Mouse (Mus musculus) intestine, postnatal 0 days (tissue): ENCODE data around the gene Exosc5. TPM values are rescaled to one million over a fixed set of nuclear protein-coding genes. Genes with fewer than 3 reads are reported as not detected.

ENCODE experiments used
- ATAC-seq: fragments of 200-750 bp; cut with Nextera tagmentation; 2 replicates; pipeline ENCODE4 v1.8.0; 2017; ENCODE audit warnings: mild to moderate bottlenecking, moderate TSS enrichment, moderate library complexity
- H3K27ac ChIP-seq: fragments of 300-500 bp; sonication (generic); 2 replicates; pipeline ENCODE4 v1.5.1; 2014; ENCODE audit warnings: mild to moderate bottlenecking, low read depth, low read length, moderate library complexity
- H3K27me3 ChIP-seq: fragments of 300-500 bp; sonication (generic); replicated peaks from 2 replicates; pipeline ENCODE4 v1.6.1; 2014; ENCODE audit warnings: low read length, mixed read lengths; ENCODE audit not compliant: control insufficient read depth, insufficient read depth
- H3K36me3 ChIP-seq: fragments of 300-500 bp; sonication (generic); 2 replicates; pipeline ENCODE4 v1.6.1; 2014; ENCODE audit warnings: mild to moderate bottlenecking, moderate library complexity; ENCODE audit not compliant: control insufficient read depth, insufficient read depth
- H3K4me1 ChIP-seq: fragments of 300-500 bp; sonication (generic); replicated peaks from 2 replicates; pipeline ENCODE4 v1.6.1; 2014; ENCODE audit warnings: antibody characterized with exemption, low read length, mixed read lengths; ENCODE audit not compliant: control insufficient read depth, insufficient read depth
- H3K4me2 ChIP-seq: fragments of 300-500 bp; sonication (generic); replicated peaks from 2 replicates; pipeline ENCODE4 v1.6.1; 2014; ENCODE audit warnings: low read depth, mild to moderate bottlenecking, moderate library complexity
- H3K4me3 ChIP-seq: fragments of 300-500 bp; sonication (generic); 2 replicates; pipeline ENCODE4 v1.5.1; 2014; ENCODE audit warnings: low read depth, low read length
- H3K9ac ChIP-seq: fragments of 300-500 bp; sonication (generic); 2 replicates; pipeline ENCODE4 v1.6.1; 2014; ENCODE audit warnings: mild to moderate bottlenecking, low read depth, low read length
- H3K9me3 ChIP-seq: fragments of 300-500 bp; sonication (generic); 2 replicates; pipeline ENCODE4 v1.6.1; 2016; ENCODE audit warnings: mixed run types; ENCODE audit not compliant: control insufficient read depth
- CTCF ChIP-seq: sonication (generic); IDR thresholded peaks from 2 replicates; pipeline ENCODE4 v1.5.1; 2016; ENCODE audit warnings: low read depth, mild to moderate bottlenecking, control low read depth, antibody characterized with exemption, moderate library complexity
- WGBS: fragments of 180-500 bp; shearing (Covaris S2); extraction: QIAGEN DNeasy Blood & Tissue Kit; methylation state at CpG from one replicate; pipeline ENCODE4 v1.1.7; 2014; 5-methylcytosine and 5-hydroxymethylcytosine counted together
- polyA plus RNA-seq: library from polyadenylated mRNA; unstranded; fragments of >200 nt; fragmentation: Nextera tagmentation; extraction: Ambion mirVana; gene quantifications from 2 replicates; pipeline ENCODE4 v1.2.1, GENCODE M21; 2015

The Exosc5 gene
- polyA plus RNA-seq, 1 experiment from 2014 or later = 50.4 TPM

DNA sequence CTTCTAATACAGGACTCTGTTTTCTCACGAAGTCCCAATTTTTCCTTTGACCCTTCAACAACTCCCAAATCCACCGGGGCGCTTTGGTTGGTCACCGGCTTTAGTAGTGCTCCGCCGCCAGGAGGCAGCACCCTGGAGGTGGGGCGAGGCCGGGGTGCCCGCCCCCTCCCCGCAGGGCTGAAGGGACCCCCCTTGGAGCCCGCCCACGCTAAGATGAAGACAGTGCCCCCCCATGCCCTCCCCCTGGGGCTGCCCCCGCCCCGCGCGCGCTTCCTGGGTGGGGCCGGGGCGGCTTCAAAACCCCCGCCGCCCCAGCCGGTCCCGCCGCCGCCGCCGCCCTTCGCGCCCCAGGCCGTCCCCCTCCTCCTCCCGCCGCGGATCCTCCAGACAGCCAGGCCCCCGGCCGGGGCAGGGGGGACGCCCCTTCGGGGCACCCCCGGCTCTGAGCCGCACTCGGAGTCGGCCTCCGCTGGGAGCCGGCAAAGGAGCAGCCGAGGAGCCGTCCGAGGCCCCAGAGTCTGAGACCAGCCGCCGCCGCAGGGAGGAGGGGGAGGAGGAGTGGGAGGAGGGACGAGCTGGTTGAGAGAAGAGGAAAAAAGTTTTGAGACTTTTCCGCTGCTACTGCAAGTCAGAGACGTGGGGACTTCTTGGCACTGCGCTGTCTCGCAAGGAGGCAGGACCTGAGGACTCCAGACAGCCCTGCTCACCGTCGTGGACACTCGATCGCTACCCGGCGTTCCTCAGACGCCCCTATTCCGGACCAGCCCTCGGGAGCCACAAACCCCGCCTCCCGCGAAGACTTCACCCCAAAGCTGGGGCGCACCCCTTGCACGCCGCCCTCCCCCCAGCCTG, 27.9 kb downstream of the Exosc5 start, which contains the start of gene Tgfb1:
Gene Tgfb1, plus strand, starts transcription at position 323 of the 852 bp plus-strand sequence.
- H3K36me3 ChIP-seq = 0 out of 2 replicates have a peak, but pooled peaks cover under 1% of the 10 kb centered on the region
- H3K4me3 ChIP-seq = peak within 1 kb of the TSS; percentile 63
- 1% methylated on average over 52 of the region's 69 CpGs for WGBS
- peak within 1 kb of the TSS; percentile 55; the same call in 1 of the 2 replicates for H3K27ac ChIP-seq
- no peaks in the 10 kb centered on the region; the same call in 1 of the 2 replicates for H3K4me1 ChIP-seq
- no peaks in the 10 kb centered on the region for H3K9me3 ChIP-seq
- H3K9ac ChIP-seq = peak within 1 kb of the TSS; percentile 50
- peak; percentile 45; the same call in 1 of the 2 replicates for ATAC-seq
- H3K27me3 ChIP-seq = no peaks in the 10 kb centered on the region
- peak within 1 kb of the TSS; percentile 94 for H3K4me2 ChIP-seq
- peak; percentile 79 for TF ChIP-seq CTCF

DNA sequence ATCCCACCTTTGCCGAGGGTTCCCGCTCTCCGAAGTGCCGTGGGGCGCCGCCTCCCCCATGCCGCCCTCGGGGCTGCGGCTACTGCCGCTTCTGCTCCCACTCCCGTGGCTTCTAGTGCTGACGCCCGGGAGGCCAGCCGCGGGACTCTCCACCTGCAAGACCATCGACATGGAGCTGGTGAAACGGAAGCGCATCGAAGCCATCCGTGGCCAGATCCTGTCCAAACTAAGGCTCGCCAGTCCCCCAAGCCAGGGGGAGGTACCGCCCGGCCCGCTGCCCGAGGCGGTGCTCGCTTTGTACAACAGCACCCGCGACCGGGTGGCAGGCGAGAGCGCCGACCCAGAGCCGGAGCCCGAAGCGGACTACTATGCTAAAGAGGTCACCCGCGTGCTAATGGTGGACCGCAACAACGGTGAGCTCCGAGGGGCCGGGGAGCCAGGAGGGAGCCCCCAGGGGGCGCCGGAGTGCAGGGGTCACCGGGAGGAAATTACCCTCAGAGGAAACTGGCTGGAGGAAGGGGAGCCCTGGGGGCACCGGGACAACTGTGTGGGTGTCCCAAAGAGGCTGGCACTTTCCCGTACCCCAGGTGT, 28.9 kb downstream of the Exosc5 start:
- H3K27me3 ChIP-seq = no peaks in the 10 kb centered on the region
- no peaks in the 10 kb centered on the region for H3K9me3 ChIP-seq
- peak overlapping the region; percentile 94 for H3K4me2 ChIP-seq
- H3K27ac ChIP-seq = no peak overlapping the region
- ATAC-seq = no peak
- H3K4me1 ChIP-seq = no peaks in the 10 kb centered on the region; the same call in 1 of the 2 replicates
- peak overlapping the region; percentile 50; the same call in 1 of the 2 replicates for H3K9ac ChIP-seq
- peak; percentile 54 for TF ChIP-seq CTCF
- H3K4me3 ChIP-seq = peak overlapping the region; percentile 63
- WGBS = under 1% methylated on average over 47 of the region's 47 CpGs
- peaks cover 6% of the 10 kb centered on the region; the same call in 1 of the 2 replicates for H3K36me3 ChIP-seq

DNA sequence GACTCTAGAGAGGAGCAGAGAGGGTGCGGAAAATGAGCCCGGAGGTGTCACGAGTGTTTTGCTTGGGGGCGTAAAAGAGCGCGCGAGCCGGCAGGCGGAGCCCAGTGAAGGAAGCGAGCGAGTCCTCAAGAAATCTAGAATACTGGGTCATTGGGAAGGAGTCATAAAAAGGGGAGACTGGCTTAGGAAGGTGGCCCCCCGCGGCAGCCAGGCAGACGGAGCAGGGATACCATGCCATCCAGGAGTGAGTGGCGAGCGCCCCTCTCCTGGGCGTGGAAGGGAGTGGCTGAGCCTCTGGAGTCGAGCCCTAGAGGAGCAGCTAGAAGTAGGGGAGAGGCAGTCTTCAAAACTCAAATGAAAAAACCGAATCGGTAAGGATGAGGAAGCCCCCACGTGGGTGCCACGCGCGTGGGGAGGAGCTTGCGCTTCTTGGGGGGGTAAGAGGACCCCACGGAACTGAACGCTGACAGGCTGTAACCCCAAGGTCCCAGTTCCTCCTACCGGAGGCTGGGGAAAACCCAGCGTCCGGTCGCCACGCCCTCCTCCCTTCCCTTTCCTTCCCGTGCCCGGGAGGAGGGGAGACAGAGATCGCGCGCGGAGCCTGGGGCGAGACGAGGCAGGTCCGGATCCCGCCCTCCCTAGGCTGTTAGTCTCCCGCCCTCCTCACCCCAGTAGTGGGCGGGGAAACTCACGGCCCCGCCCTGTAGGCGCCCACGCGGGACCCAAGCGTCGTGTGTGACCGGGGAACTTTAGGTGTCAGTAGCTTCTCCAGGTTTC, 30.0 kb downstream of the Exosc5 start:
- H3K27ac ChIP-seq = no peak overlapping the region
- H3K36me3 ChIP-seq = peaks cover 10% of the 10 kb centered on the region; the same call in 1 of the 2 replicates
- H3K27me3 ChIP-seq = no peaks in the 10 kb centered on the region
- ATAC-seq = peak; percentile 73
- peak overlapping the region; percentile 28; the same call in 1 of the 2 replicates for H3K9ac ChIP-seq
- H3K4me2 ChIP-seq = peak overlapping the region; percentile 94
- H3K4me3 ChIP-seq = peak overlapping the region; percentile 63
- H3K9me3 ChIP-seq = no peaks in the 10 kb centered on the region
- under 1% methylated on average over 45 of the region's 52 CpGs for WGBS
- TF ChIP-seq CTCF = peak; percentile 26
- no peaks in the 10 kb centered on the region; the same call in 1 of the 2 replicates for H3K4me1 ChIP-seq

DNA sequence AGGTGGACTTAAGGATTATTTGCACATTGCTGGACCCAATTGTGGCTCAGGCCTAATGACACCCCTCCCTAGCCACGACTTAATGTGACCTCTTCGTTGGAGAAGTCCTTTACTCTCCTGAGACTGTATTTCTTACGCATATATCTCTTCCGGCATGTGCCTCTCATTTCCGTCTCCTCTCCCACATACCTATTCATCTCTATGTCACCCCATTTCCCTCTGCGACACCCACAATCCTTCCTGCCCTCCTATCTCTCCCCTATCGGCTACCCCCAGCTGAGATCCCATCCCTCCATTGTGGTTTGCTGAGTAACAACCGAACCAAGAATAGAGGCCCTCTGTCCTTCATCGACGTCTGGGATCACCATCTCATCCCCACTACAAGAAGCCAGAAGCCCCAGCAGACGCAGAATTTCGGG, 30.6 kb downstream of the Exosc5 start:
- Histone ChIP-seq H3K36me3 (peaks cover 13% of the 10 kb centered on the region; the same call in 1 of the 2 replicates), H3K4me3 (peak overlapping the region; percentile 63), H3K9me3 (no peaks in the 10 kb centered on the region), H3K27ac (no peak overlapping the region), H3K4me2 (peak overlapping the region; percentile 94), H3K4me1 (no peaks in the 10 kb centered on the region; the same call in 1 of the 2 replicates), H3K9ac (no peak overlapping the region), H3K27me3 (no peaks in the 10 kb centered on the region)
- TF ChIP-seq CTCF = no peak
- ATAC-seq = 0 out of 2 replicates have a peak, but pooled peaks have one; percentile 1
- 13% methylated on average over 12 of the region's 12 CpGs for WGBS

DNA sequence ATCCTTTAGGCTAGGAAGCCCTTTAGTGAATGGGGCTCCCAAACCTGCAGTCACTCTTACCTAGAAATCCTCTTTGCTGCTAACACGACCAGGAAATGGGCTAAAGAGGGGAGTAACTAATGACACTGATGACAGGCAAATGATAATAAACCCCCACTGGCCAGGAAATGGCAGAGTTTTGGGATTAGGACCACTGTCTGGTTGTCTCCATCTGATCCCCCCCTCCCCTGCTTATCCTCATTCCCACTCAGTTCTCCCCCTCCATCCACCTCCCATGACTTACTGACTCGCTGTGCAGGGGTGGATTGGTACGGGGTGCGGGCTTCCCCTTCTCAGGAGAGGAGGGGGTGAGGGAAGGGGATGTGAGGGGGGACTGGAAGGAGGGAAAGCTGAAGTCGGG, 31.1 kb downstream of the Exosc5 start:
- 61% methylated on average over 5 of the region's 5 CpGs for WGBS
- H3K4me1 ChIP-seq = no peaks in the 10 kb centered on the region; the same call in 1 of the 2 replicates
- H3K36me3 ChIP-seq = peaks cover 13% of the 10 kb centered on the region; the same call in 1 of the 2 replicates
- no peaks in the 10 kb centered on the region for H3K27me3 ChIP-seq
- H3K9ac ChIP-seq = no peak overlapping the region
- H3K4me3 ChIP-seq = no peak overlapping the region
- peak overlapping the region; percentile 94 for H3K4me2 ChIP-seq
- no peak overlapping the region for H3K27ac ChIP-seq
- TF ChIP-seq CTCF = no peak
- no peak for ATAC-seq
- no peaks in the 10 kb centered on the region for H3K9me3 ChIP-seq
